Mouse (Mus musculus) hematopoietic stem cell, adult 5-6 weeks (primary cell): ENCODE data around the gene Lyrm7. TPM values are rescaled to one million over a fixed set of nuclear protein-coding genes. Genes with fewer than 3 reads are reported as not detected.

Experiments used
- ATAC-seq, 2 experiments: fragments of 125-278 bp in 1 of 2; replicated peaks in 1 of 2; 2 replicates each; pipeline ENCODE4 v1.8.0; 2016 to 2017; ENCODE audit warnings: inconsistent platforms in 2 of 2, mild to moderate bottlenecking in 2 of 2, moderate number of reproducible peaks in 2 of 2, low read depth in 1 of 2, moderate TSS enrichment in 1 of 2; ENCODE audit not compliant: low FRiP score in 2 of 2, poor library complexity in 2 of 2, severe bottlenecking in 2 of 2, insufficient read depth in 1 of 2, low TSS enrichment in 1 of 2
- total RNA-seq: library from RNA; stranded (forward); fragments of 172-1452, 232-1000 nt; gene quantifications from 2 replicates; pipeline ENCODE4 v1.2.3, GENCODE M21; 2017

The Lyrm7 gene
- total RNA-seq, 1 experiment from 2014 or later = 2.5 TPM

DNA sequence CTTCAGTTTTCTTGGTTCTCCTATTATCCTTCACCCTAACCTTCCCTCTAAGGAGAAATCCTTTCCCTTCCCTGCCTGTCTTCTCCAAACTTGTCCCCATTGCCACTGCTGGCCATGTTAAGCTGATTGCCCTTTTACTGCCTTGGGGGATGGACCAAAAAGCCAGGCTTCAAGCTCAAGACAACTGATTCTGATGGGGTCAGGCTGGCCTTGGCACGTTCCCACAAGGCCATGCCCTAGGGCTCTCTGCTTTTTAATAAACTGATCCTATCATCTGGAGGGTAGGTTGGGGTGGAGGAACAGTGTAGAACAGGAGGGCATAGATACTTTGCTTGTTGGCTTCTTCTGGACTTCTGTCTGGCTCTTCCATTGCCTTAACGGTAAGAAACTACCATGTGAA, 24.7 kb upstream of the Lyrm7 start:
- no peak for ATAC-seq

DNA sequence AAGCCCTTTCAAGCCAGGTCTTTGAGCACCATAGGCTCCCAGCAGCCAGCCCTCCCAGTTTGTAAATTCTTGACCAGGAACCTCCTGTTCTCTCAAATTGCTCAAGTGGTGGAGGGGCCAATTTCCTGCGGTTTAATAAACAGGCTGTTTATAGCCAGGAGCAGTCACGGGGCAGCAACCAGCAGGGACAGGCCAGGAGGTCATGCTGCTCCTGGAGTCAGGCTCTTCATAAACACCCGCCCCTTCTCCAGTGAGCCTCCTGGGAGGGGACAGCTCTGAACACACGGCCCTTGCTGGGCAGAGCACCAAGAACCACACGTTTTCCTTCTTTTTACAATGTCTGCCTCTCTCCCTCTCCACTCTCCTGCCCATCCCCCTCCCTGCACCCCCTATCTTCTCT, 24.2 kb upstream of the Lyrm7 start:
- peak in 1 of 2 experiments; percentile 39; a peak in 1 of 4 replicates for ATAC-seq

DNA sequence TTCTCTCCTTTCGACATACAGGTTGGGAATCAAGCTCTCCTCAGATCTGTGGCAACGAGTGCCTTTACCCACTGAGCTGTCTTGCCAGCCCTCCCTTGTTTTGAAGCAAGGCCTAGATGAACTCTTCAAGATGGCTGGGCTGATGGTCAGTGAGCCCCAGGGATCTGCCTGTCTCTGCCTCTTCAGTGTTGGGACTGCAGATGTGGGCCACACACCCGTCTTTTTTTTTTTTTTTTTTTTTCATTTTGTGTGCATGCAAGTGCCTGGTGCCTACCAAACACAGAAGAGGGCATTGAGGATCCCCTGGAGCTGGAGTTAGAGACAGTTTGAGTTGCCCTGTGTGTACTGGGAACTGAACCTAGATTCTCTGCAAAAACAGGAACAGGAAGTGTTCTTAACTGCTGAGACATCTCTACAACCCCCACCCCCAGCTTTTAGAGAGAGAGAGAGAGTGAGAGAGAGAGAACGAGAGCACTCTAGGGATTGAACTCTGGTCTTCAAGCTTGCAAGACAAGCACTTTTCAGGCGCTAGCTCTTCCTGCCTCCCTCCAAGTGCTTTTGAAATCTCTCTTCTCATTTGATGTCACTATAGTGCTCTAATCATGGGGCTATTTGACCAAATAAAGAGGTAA, 23.6 kb upstream of the Lyrm7 start:
- ATAC-seq = peak in 1 of 2 experiments; percentile 29; a peak in 2 of 4 replicates

DNA sequence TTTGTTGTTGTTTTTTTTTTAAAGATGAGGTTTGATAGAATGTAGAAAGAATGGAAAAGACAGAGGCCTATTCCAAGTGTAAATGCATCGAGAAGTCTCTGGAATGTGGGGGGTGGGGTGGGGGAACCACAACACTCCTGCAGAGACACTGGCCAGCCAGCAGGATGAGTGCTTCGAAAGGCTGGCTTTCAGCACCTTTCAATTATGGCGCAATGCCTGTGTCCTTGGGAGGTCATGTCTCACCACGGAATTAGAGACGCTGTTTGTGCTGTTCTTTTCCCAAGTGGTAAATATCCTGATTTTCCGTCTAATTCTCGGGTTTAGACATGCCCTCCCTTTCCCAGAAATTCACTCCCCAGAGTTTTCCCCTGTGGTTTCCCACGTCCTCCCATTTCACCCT, 22.0 kb upstream of the Lyrm7 start:
- ATAC-seq = no peak

DNA sequence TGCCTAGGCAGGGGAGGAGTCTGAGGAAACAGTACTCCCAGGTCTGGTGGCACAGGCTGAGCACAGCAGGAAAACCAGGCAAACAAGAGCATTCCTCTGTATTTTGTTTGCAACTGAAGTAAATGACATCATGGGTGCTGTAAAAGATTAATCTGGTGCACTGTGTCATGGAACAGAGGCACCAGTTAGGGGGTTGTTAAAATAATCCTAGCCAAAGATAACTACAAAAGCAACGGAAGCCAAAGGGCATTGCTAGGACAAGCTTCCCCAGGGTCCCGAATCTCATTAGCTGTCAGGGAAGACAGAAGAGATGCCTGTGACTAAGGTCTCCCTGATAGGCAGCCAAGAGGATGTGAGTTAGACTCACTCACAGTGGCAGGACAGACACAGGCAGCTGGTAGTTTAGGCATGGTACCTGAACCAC, 20.3 kb upstream of the Lyrm7 start:
- no peak for ATAC-seq

DNA sequence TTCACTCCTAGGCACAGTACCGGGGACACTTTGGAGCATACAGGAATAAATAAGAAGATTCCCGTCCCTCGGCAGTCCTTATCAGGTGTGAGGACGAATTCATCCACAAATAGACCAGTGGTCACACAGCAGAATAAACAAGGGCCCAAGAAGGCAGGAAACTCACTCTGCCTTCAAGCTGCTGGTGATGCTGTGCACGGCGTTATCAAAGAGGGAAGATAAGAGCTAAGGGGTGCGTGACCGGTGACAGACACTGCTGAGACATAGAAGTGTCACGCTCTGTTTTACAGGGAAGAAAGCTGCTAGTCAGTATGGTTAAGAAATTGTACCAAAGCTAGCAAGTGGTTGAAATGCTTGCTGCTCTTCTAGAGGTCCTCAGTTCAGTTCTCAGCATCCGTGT, 19.2 kb upstream of the Lyrm7 start:
- ATAC-seq = no peak

DNA sequence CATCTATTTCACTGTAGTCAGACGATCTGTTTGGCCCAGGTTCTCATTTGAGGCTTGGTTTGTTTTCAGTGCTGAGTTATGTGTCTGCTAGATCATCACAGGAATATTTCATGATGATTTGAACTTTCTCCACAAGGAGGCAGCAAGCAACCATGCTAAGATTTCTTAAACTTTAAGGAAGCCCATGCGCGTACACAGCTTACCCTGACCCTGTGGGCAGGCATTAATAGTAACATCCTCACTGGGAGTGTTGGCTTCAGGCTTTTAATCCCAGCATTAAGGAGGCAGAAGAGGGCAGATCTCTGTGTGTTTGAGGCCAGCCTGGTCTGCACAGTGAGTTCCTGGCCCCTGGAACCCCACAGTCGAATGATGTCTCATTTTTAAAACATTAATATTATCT, 18.7 kb upstream of the Lyrm7 start:
- ATAC-seq = peak; percentile 81 to 86

DNA sequence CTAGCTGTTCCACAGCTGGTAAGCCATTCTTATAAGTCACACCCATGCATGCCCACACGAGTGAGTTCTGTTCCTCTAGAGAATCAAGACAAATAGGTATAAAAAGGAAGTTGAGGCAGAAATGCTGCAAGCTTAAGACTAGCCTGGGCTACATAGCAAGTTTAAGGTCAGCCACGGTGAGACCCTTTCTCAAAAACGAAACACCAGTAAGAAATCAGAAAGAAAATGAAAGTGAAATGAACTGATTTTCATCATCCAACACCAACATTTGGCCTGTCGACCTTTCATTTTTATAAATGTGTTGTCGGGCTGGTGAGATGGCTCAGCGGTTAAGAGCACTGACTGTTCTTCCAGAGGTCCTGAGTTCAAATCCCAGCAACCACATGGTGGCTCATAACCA, 18.2 kb upstream of the Lyrm7 start:
- ATAC-seq = no peak

DNA sequence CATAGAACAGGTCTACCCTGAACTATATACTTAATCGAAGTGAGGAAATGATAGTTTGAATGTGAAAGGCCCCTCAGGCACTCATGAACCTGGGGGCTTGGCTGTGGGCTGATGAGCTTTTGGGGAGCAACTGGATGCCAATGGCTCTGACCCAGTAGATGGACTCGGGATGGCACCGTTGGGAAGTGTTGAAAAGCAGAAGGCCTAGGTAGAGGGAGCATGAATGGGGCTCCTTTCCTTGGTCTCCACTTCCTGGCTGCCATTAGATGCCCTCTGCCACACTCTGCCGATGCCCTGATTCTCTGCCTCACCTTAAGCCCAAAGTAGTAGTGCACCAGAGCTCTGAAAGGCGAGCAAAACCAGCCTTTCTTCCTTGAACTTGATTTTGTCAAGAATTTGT, 15.3 kb upstream of the Lyrm7 start:
- no peak for ATAC-seq

DNA sequence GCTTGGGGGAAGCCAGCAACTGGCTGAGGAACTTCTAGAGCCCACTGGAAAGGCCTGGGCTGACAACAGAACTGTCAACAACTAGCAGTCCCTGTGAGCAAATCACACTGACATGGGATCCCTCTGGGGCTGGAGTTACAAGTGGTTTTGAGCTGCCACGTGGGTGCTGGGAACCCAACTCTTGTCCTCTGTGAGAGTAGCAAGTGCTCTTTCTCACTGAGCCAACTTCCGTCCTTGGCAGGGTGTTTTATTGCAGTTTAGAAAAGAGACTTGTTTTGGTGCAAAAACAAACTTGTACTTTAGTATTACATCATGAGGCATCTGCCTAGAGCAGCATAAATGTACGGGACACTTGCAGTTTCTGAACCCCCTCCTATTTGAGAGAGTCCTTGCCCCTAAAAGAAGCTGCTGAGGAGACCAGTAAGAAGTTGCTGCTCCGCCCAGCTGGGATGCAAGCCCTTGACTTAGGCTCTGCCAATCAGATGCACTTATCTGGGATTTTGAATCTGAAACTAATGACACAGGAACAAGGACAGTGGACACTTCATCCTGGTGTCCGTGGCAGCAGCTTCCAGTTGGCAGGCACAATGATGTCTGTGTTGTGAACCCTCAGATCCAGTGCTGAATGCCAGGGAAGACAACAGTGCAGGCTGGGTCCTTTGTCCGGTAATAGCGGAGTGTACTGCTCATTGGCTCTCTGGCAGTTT, 11.3 kb upstream of the Lyrm7 start:
- no peak for ATAC-seq

DNA sequence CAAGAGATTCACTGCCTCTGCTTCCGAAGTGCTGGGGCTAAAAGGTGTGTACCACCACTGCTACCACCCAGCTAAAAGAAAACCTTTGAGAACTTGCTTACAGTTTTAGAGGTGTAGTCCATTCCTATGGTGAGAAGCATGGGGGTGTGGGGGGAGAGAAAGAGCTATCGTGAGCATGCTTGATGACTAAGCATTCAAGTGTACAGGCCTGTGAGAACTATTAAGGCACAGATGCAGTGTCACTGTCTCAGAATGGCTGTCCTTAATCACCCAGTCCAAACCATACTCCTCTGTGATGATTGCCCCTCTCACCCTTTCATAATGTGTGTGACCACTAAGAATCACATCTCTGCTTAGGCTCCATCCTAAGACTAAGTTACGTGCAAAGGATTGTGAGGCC, 8.6 kb upstream of the Lyrm7 start:
- no peak for ATAC-seq

DNA sequence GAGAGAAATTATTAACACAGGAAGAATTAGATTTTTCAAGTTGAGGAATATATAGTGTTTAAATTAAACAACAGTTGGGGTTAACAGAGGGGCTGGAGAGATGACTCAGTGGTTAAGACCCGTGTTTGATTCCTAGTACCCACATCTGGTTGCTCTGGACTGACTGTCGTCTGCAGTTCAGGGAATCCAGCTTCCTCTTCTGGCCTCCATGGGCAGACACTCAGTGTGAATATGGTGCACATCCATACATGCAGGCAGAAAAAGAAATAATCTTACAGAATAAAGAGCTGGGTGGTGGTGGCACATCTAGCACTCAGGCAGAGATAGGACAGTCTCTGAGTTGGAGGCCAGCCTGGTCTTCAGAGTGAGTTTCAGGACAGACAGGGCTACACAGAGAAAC, 7.7 kb upstream of the Lyrm7 start:
- ATAC-seq = no peak

DNA sequence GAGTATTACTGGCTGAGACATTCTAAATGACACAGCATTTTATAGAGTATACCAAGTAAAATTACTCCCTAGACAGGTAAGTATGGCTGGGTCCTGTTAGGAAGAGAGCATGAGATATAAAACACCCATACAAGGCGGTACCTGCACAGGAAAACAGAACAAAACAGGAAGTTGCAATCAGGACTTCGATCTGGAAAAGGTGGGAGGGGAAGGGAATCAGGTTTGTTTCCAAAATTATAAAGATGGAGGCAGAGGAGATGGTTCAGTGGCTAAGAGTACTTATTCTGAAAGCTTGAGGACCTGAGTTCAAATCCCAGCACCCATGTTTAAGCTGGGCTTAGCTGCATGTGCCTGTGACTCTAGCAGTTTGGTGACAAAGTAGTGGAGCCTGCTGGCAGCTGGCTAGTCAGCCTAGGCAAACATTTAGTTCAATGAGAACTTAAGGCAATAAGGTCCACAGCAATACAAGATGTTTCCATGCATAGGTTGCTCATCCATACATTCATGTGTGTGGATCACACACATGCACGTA, 7.3 kb upstream of the Lyrm7 start:
- no peak for ATAC-seq

DNA sequence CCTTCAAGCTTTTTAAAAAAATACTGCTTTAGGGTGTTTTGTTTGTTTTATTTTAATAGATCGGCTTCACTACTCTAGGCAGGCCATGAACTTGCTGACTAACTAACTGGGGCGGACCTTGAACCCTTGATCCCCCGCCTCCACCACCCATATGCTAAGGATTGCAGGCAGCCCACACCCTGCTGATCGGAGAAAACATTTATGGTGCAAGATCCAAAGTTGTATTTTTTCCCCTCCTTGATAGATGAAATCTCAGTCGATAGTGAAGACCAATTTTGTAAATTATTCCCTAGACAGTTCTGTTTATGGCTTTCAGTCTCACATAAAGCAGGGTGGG, 6.3 kb upstream of the Lyrm7 start:
- ATAC-seq = no peak; a peak in 1 of 4 replicates

DNA sequence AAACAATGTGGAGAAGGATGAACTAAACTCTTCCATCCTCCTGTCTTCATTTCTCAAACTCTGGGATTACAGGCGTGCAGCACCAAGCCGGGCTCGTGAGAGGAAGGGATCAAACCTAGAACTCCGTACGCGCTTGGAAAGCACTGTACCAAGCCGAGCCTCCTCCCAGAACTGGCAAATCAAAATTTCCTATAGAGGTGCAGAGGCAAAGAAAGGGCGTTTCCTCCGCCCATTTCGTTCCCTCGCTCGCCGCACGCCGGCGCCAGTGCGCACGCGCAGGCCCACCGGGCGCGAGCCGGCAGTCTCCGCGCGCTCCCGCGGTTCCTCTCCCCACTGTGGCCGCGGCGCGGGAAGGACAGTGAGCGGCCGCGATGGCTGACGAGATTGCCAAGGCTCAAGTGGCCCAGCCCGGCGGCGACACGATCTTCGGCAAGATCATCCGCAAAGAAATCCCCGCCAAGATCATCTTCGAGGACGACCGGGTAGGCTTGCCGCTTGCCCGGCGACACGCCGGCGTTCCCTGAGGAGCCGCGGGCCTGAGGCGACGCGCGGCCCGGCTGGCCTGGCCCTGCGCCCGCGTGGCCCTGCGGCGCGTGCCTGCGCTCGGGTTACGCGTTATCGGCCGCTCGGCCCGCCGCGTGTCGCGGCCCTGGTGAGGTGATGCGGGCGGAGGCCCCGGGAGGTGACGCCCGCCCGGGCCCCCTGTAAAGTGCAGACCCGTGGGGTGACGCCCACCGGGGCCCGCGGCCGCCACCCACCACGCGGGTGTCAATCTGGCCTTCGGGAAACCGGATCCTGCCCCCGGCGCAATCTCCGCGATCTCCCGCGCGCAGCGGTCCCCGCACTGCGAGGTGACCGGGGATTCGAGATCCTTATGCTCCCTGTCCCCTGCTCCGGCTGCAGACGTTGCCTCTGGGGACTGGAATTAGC, 5.7 kb upstream of the Lyrm7 start, which contains the start of gene Hint1:
TSS of gene Hint1 (plus strand) at position 265 of the 930 bp plus-strand sequence.
- ATAC-seq = peak; percentile 40 to 59

DNA sequence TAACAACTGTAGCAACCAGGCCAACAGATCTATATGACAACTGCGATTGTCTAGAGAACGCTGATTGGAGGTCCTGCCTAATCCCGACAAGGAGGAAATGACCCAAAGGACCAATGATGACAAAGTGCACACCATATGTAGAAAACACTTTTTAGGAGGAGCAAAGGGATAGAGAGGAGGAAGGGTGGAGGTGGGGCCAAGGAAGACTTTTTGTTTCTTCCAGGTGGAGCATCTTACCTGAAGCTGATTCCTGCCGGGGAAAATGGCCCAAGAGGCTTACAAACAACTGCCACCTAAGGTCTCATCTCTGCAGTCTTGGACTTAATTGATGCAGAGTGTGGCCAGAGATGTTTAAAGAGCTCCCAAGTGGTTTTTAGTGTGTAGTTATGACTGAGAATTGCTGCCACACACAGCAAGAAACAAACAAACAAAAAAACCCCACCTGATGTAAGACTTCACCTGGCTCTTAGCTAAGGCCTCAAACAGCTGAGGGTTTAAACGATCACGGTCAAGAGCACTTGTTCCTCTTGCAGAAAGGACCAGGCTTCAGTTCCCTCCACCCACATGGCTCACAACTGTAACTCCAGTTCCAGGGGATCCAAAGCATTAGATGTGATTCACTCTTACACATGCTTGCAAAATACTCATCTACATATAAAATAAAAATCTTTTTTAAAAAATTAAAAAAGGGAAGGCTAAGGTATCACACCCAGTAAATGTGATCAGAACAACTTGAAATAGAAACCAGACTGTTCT, 4.8 kb upstream of the Lyrm7 start:
- no peak for ATAC-seq
